Mouse (Mus musculus): Measurements from ENCODE around the gene Methig1. TPM values are rescaled to one million over a fixed set of nuclear protein-coding genes. Genes with fewer than 3 reads are reported as not detected.
"Not testable (repeated sequence)": the region's sequence is repeated elsewhere in the genome, so short reads cannot be mapped to it uniquely, and the experiment has no call there.

Gene Methig1
- total RNA-seq, 2 experiments from 2014 or later, result not detected

- ATAC-seq (replicated peaks; ENCODE audit: low FRiP score, poor library complexity, severe bottlenecking), result no peak
Measured at GRCm38 (mm10) chr15:100334629-100335028, 18.3 kb upstream of the Methig1 start, which contains the start of gene Mettl7a3. Mettl7a3 (plus strand) TSS chr15:100334929.

GRCm38 (mm10) chr15:100337328-100337727 lies 15.6 kb upstream of the Methig1 start:
- ATAC-seq (replicated peaks; ENCODE audit: low FRiP score, poor library complexity, severe bottlenecking), result peak; percentile 54

GRCm38 (mm10) chr15:100337847-100338246 lies 15.1 kb upstream of the Methig1 start:
- ATAC-seq (replicated peaks; ENCODE audit: low FRiP score, poor library complexity, severe bottlenecking), result peak; percentile 80

- not testable (repeated sequence) for ATAC-seq (replicated peaks; ENCODE audit: low FRiP score, poor library complexity, severe bottlenecking)
Measured at GRCm38 (mm10) chr15:100341314-100341980, 11.5 kb upstream of the Methig1 start.

GRCm38 (mm10) chr15:100345484-100345883 lies 7.5 kb upstream of the Methig1 start:
- no peak for ATAC-seq (replicated peaks; ENCODE audit: low FRiP score, poor library complexity, severe bottlenecking)

- ATAC-seq (replicated peaks; ENCODE audit: low FRiP score, poor library complexity, severe bottlenecking), result no peak
Measured at GRCm38 (mm10) chr15:100346761-100347160, 6.2 kb upstream of the Methig1 start.

GRCm38 (mm10) chr15:100349496-100349895 lies 3.5 kb upstream of the Methig1 start:
- no peak for ATAC-seq (replicated peaks; ENCODE audit: low FRiP score, poor library complexity, severe bottlenecking)

- ATAC-seq (replicated peaks; ENCODE audit: low FRiP score, poor library complexity, severe bottlenecking), result no peak
Measured at GRCm38 (mm10) chr15:100351501-100352060, 1.4 kb upstream of the Methig1 start.

- ATAC-seq (replicated peaks; ENCODE audit: low FRiP score, poor library complexity, severe bottlenecking), result peak; percentile 64
Measured at GRCm38 (mm10) chr15:100353399-100353798, 450 bp downstream of the Methig1 start.

GRCm38 (mm10) chr15:100355876-100356275 lies 2.9 kb downstream of the Methig1 start:
- no peak for ATAC-seq (replicated peaks; ENCODE audit: low FRiP score, poor library complexity, severe bottlenecking)

- no peak for ATAC-seq (replicated peaks; ENCODE audit: low FRiP score, poor library complexity, severe bottlenecking)
Measured at GRCm38 (mm10) chr15:100364242-100364641, 11.3 kb downstream of the Methig1 start, which contains the start of gene Higd1c. Higd1c (plus strand) TSS chr15:100364542.

- not testable (repeated sequence) for ATAC-seq (replicated peaks; ENCODE audit: low FRiP score, poor library complexity, severe bottlenecking)
Measured at GRCm38 (mm10) chr15:100365967-100366366, 13.0 kb downstream of the Methig1 start.

GRCm38 (mm10) chr15:100367119-100367518 lies 14.2 kb downstream of the Methig1 start:
- ATAC-seq (replicated peaks; ENCODE audit: low FRiP score, poor library complexity, severe bottlenecking), result no peak

- peak; percentile 58; the same call in 1 of the 2 replicates for ATAC-seq (replicated peaks; ENCODE audit: low FRiP score, poor library complexity, severe bottlenecking)
Measured at GRCm38 (mm10) chr15:100375066-100375465, 22.1 kb downstream of the Methig1 start.

GRCm38 (mm10) chr15:100377847-100378505 lies 25.0 kb downstream of the Methig1 start:
- ATAC-seq (replicated peaks; ENCODE audit: low FRiP score, poor library complexity, severe bottlenecking), result peak; percentile 80

GRCm38 (mm10) chr15:100379658-100380057 lies 26.7 kb downstream of the Methig1 start:
- no peak for ATAC-seq (replicated peaks; ENCODE audit: low FRiP score, poor library complexity, severe bottlenecking)

- ATAC-seq (replicated peaks; ENCODE audit: low FRiP score, poor library complexity, severe bottlenecking), result no peak
Measured at GRCm38 (mm10) chr15:100380104-100380503, 27.2 kb downstream of the Methig1 start.

- no peak for ATAC-seq (replicated peaks; ENCODE audit: low FRiP score, poor library complexity, severe bottlenecking)
Measured at GRCm38 (mm10) chr15:100385705-100386104, 32.8 kb downstream of the Methig1 start.

GRCm38 (mm10) chr15:100387544-100388223 lies 34.7 kb downstream of the Methig1 start:
- ATAC-seq (replicated peaks; ENCODE audit: low FRiP score, poor library complexity, severe bottlenecking), result no peak

GRCm38 (mm10) chr15:100388224-100388835 lies 35.4 kb downstream of the Methig1 start:
- ATAC-seq (replicated peaks; ENCODE audit: low FRiP score, poor library complexity, severe bottlenecking), result no peak
